Mouse (Mus musculus) liver, embryonic 15.5 days (tissue): Measurements from ENCODE around the gene Myadml2. TPM values are rescaled to one million over a fixed set of nuclear protein-coding genes. Genes with fewer than 3 reads are reported as not detected.

Source experiments
- ATAC-seq: fragments of 200-750 bp; cut with Nextera tagmentation; 2 replicates; pipeline ENCODE4 v1.8.0; 2017; ENCODE audit warnings: moderate number of reproducible peaks, mild to moderate bottlenecking, moderate library complexity; ENCODE audit not compliant: insufficient read depth
- H3K27ac ChIP-seq: fragments of 300-500 bp; sonication (generic); replicated peaks from 2 replicates; pipeline ENCODE4 v1.5.1; 2015; ENCODE audit warnings: mild to moderate bottlenecking, inconsistent platforms
- H3K27me3 ChIP-seq: fragments of 300-500 bp; sonication (generic); 2 replicates; pipeline ENCODE4 v1.6.1; 2015; ENCODE audit warnings: mild to moderate bottlenecking, inconsistent platforms
- H3K36me3 ChIP-seq: fragments of 300-500 bp; sonication (generic); replicated peaks from 2 replicates; pipeline ENCODE4 v1.6.1; 2015; ENCODE audit warnings: moderate library complexity, mild to moderate bottlenecking, inconsistent platforms
- H3K4me1 ChIP-seq: fragments of 300-500 bp; sonication (generic); replicated peaks from 2 replicates; pipeline ENCODE4 v1.6.1; 2015; ENCODE audit warnings: inconsistent platforms
- H3K4me2 ChIP-seq: fragments of 300-500 bp; sonication (generic); 2 replicates; pipeline ENCODE4 v1.6.1; 2015; ENCODE audit warnings: moderate library complexity, mild to moderate bottlenecking, inconsistent platforms
- H3K4me3 ChIP-seq: fragments of 300-500 bp; sonication (generic); replicated peaks from 2 replicates; pipeline ENCODE4 v1.5.1; 2015; ENCODE audit warnings: mild to moderate bottlenecking, inconsistent platforms
- H3K9ac ChIP-seq: fragments of 300-500 bp; sonication (generic); 2 replicates; pipeline ENCODE4 v1.6.1; 2015; ENCODE audit warnings: moderate library complexity, mild to moderate bottlenecking, inconsistent platforms
- H3K9me3 ChIP-seq: fragments of 300-500 bp; sonication (generic); replicated peaks from 2 replicates; pipeline ENCODE4 v1.6.1; 2016; ENCODE audit warnings: inconsistent platforms
- WGBS: fragments of 180-500 bp; shearing (Covaris S2); methylation state at CpG from one replicate; pipeline ENCODE4 v1.1.7; 2015; ENCODE audit warnings: mixed read lengths; ENCODE audit not compliant: insufficient replicate concordance; 5-methylcytosine and 5-hydroxymethylcytosine counted together
- polyA plus RNA-seq: library from polyadenylated mRNA; unstranded; fragments of >200 nt; fragmentation: Nextera tagmentation; extraction: Ambion mirVana; gene quantifications from 2 replicates; pipeline ENCODE4 v1.2.1, GENCODE M21; 2015

Myadml2 gene
- polyA plus RNA-seq, 1 experiment from 2014 or later, result 1.0 TPM

- H3K9ac ChIP-seq, result no peak within 1 kb of the TSS
- peaks cover 98% of the 10 kb centered on the region for H3K27me3 ChIP-seq
- no peak for ATAC-seq
- WGBS, result 1% methylated on average over 35 of the region's 35 CpGs
- peak within 1 kb of the TSS; percentile 45 for H3K4me3 ChIP-seq
- no peaks in the 10 kb centered on the region for H3K9me3 ChIP-seq
- no peak within 1 kb of the TSS for H3K27ac ChIP-seq
- no peaks in the 10 kb centered on the region for H3K36me3 ChIP-seq
- peaks cover 25% of the 10 kb centered on the region for H3K4me1 ChIP-seq
- peak within 1 kb of the TSS; percentile 66 for H3K4me2 ChIP-seq
These were observed 13.1 kb upstream of the Myadml2 start, which contains the start of gene Notum for GRCm38 (mm10) chr11:120661076-120661460. TSS of gene Notum (minus strand) at chr11:120661175.

GRCm38 (mm10) chr11:120660301-120661075 lies 12.5 kb upstream of the Myadml2 start:
- H3K36me3 ChIP-seq, result no peaks in the 10 kb centered on the region
- under 1% methylated on average over 93 of the region's 95 CpGs for WGBS
- no peak overlapping the region for H3K9ac ChIP-seq
- H3K4me2 ChIP-seq, result peak overlapping the region; percentile 66
- peak overlapping the region; percentile 45 for H3K4me3 ChIP-seq
- H3K27me3 ChIP-seq, result peaks cover 97% of the 10 kb centered on the region
- H3K9me3 ChIP-seq, result no peaks in the 10 kb centered on the region
- no peak overlapping the region for H3K27ac ChIP-seq
- H3K4me1 ChIP-seq, result peaks cover 25% of the 10 kb centered on the region
- ATAC-seq, result peak; percentile 23; the same call in 1 of the 2 replicates

- Histone ChIP-seq H3K27me3 (peaks cover 94% of the 10 kb centered on the region), H3K4me3 (peak overlapping the region; percentile 45), H3K4me1 (peaks cover 25% of the 10 kb centered on the region), H3K9ac (no peak overlapping the region), H3K4me2 (peak overlapping the region; percentile 66), H3K27ac (no peak overlapping the region), H3K36me3 (no peaks in the 10 kb centered on the region), H3K9me3 (no peaks in the 10 kb centered on the region)
- WGBS, result 3% methylated on average over 50 of the region's 50 CpGs
- 0 out of 2 replicates have a peak, but pooled peaks have one; percentile 9 for ATAC-seq
These were observed 11.7 kb upstream of the Myadml2 start for GRCm38 (mm10) chr11:120659509-120660300.

GRCm38 (mm10) chr11:120658876-120659410 lies 11.0 kb upstream of the Myadml2 start:
- no peak overlapping the region for H3K9ac ChIP-seq
- no peak for ATAC-seq
- peak overlapping the region; percentile 18 for H3K4me2 ChIP-seq
- peaks cover 95% of the 10 kb centered on the region for H3K27me3 ChIP-seq
- peaks cover 25% of the 10 kb centered on the region for H3K4me1 ChIP-seq
- H3K27ac ChIP-seq, result no peak overlapping the region
- WGBS, result 4% methylated on average over 24 of the region's 24 CpGs
- no peaks in the 10 kb centered on the region for H3K36me3 ChIP-seq
- no peak overlapping the region for H3K4me3 ChIP-seq
- H3K9me3 ChIP-seq, result no peaks in the 10 kb centered on the region

- no peak overlapping the region for H3K27ac ChIP-seq
- no peaks in the 10 kb centered on the region for H3K36me3 ChIP-seq
- H3K4me2 ChIP-seq, result no peak overlapping the region
- peaks cover 25% of the 10 kb centered on the region for H3K4me1 ChIP-seq
- peaks cover 80% of the 10 kb centered on the region for H3K27me3 ChIP-seq
- WGBS, result 78% methylated on average over 4 of the region's 4 CpGs
- H3K4me3 ChIP-seq, result no peak overlapping the region
- H3K9me3 ChIP-seq, result no peaks in the 10 kb centered on the region
- no peak for ATAC-seq
- H3K9ac ChIP-seq, result no peak overlapping the region
These were observed 9.3 kb upstream of the Myadml2 start for GRCm38 (mm10) chr11:120657301-120657700.

- Histone ChIP-seq H3K27me3 (peaks cover 67% of the 10 kb centered on the region), H3K4me2 (no peak overlapping the region), H3K4me1 (peaks cover 9% of the 10 kb centered on the region), H3K27ac (no peak overlapping the region), H3K9ac (no peak overlapping the region), H3K9me3 (no peaks in the 10 kb centered on the region), H3K36me3 (no peaks in the 10 kb centered on the region), H3K4me3 (no peak overlapping the region)
- no peak for ATAC-seq
- 52% methylated on average over 3 of the region's 3 CpGs for WGBS
These were observed 6.8 kb upstream of the Myadml2 start for GRCm38 (mm10) chr11:120654741-120655140.

GRCm38 (mm10) chr11:120651872-120652271 lies 3.9 kb upstream of the Myadml2 start:
- no peak overlapping the region for H3K27ac ChIP-seq
- H3K9me3 ChIP-seq, result no peaks in the 10 kb centered on the region
- WGBS, result 55% methylated on average over 3 of the region's 3 CpGs
- H3K36me3 ChIP-seq, result no peaks in the 10 kb centered on the region
- peaks cover 10% of the 10 kb centered on the region for H3K4me1 ChIP-seq
- H3K4me2 ChIP-seq, result no peak overlapping the region
- H3K4me3 ChIP-seq, result no peak overlapping the region
- peaks cover 56% of the 10 kb centered on the region for H3K27me3 ChIP-seq
- ATAC-seq, result no peak
- no peak overlapping the region for H3K9ac ChIP-seq

GRCm38 (mm10) chr11:120647047-120647830 lies 719 bp downstream of the Myadml2 start:
- Histone ChIP-seq H3K9ac (0 out of 2 replicates have a peak overlapping the region, but pooled peaks have one; percentile 15), H3K4me1 (peaks cover 32% of the 10 kb centered on the region), H3K4me2 (peak overlapping the region; percentile 62), H3K27me3 (peaks cover 56% of the 10 kb centered on the region), H3K36me3 (no peaks in the 10 kb centered on the region), H3K27ac (no peak overlapping the region), H3K9me3 (no peaks in the 10 kb centered on the region), H3K4me3 (peak overlapping the region; percentile 42)
- ATAC-seq, result no peak
- 79% methylated on average over 35 of the region's 35 CpGs for WGBS

GRCm38 (mm10) chr11:120643601-120643987 lies 4.4 kb downstream of the Myadml2 start, which contains the start of gene Pycr1:
TSS of gene Pycr1 (minus strand) at chr11:120643769.
- H3K27ac ChIP-seq, result 0 out of 2 replicates have a peak within 1 kb of the TSS, but pooled peaks have one; percentile 11
- ATAC-seq, result peak; percentile 95

GRCm38 (mm10) chr11:120642939-120643600 lies 4.9 kb downstream of the Myadml2 start:
- no peak overlapping the region for H3K27ac ChIP-seq
- no peaks in the 10 kb centered on the region for H3K9me3 ChIP-seq
- 3% methylated on average over 18 of the region's 18 CpGs for WGBS
- H3K4me3 ChIP-seq, result peak overlapping the region; percentile 62
- H3K27me3 ChIP-seq, result peaks cover 53% of the 10 kb centered on the region
- no peaks in the 10 kb centered on the region for H3K36me3 ChIP-seq
- H3K9ac ChIP-seq, result peak overlapping the region; percentile 65
- peak; percentile 55 for ATAC-seq
- peak overlapping the region; percentile 98 for H3K4me2 ChIP-seq
- H3K4me1 ChIP-seq, result peaks cover 29% of the 10 kb centered on the region

More at GRCm38 (mm10) chr11:120643601-120643987, 4.4 kb downstream of the Myadml2 start, which contains the start of gene Pycr1:
- peak within 1 kb of the TSS; percentile 62 for H3K4me3 ChIP-seq
- H3K4me1 ChIP-seq, result peaks cover 32% of the 10 kb centered on the region
- no peaks in the 10 kb centered on the region for H3K9me3 ChIP-seq
- peaks cover 56% of the 10 kb centered on the region for H3K27me3 ChIP-seq
- H3K36me3 ChIP-seq, result no peaks in the 10 kb centered on the region
- under 1% methylated on average over 15 of the region's 15 CpGs for WGBS
- peak within 1 kb of the TSS; percentile 65 for H3K9ac ChIP-seq
- H3K4me2 ChIP-seq, result peak within 1 kb of the TSS; percentile 98
